28 mouse cellular contexts compared by ENCODE assay signal in genomic region chr19:38242314-38242852, GRCm38 (mm10). TPM values are rescaled to one million over a fixed set of nuclear protein-coding genes. Genes with fewer than 3 reads are reported as not detected.
DNase-seq lines count a peak whose midpoint lies in the region; ATAC-seq and TF ChIP-seq lines count a peak whose summit lies in the region.
"Had no signal": no experiment of that assay in that cellular context is flagged by ENCODE, and none has a peak within 500 bp of the region (broad histone marks: within the 10 kb centered on the region; RNA-seq: fewer than 3 reads in every experiment).

No protein-coding gene starts in this region.

- no peaks in the 10 kb centered on the region for H3K36me3 ChIP-seq in heart, adult 2 months (ENCODE audit: control insufficient read depth, insufficient read depth, low read length)
- no peaks in the 10 kb centered on the region for H3K36me3 ChIP-seq in intestine, embryonic 15.5 days
- H3K36me3 ChIP-seq in myocyte (ENCODE audit: control insufficient read depth, insufficient read depth) = no peaks in the 10 kb centered on the region
- H3K36me3 ChIP-seq in heart, embryonic 12.5 days = no peaks in the 10 kb centered on the region
- H3K36me3 ChIP-seq: embryonic facial prominence, embryonic 10.5 days; embryonic facial prominence, embryonic 13.5 days; forebrain, embryonic 12.5 days; forebrain, embryonic 15.5 days; heart, embryonic 13.5 days; hindbrain, embryonic 15.5 days had no signal

- H3K9ac ChIP-seq in heart, adult 2 months (ENCODE audit: low read depth, low read length) = no peak overlapping the region
- no peak overlapping the region for H3K9ac ChIP-seq in intestine, embryonic 15.5 days
- no peak overlapping the region for H3K9ac ChIP-seq in heart, embryonic 12.5 days
- H3K9ac ChIP-seq: embryonic facial prominence, embryonic 13.5 days; forebrain, embryonic 12.5 days; forebrain, embryonic 15.5 days; heart, embryonic 13.5 days; hindbrain, embryonic 15.5 days had no signal

- H3K4me2 ChIP-seq in intestine, embryonic 15.5 days (replicated peaks) = no peak overlapping the region
- H3K4me2 ChIP-seq in myocyte (ENCODE audit: low read depth) = no peak overlapping the region
- no peak overlapping the region for H3K4me2 ChIP-seq in heart, embryonic 12.5 days
- H3K4me2 ChIP-seq: embryonic facial prominence, embryonic 13.5 days; forebrain, embryonic 12.5 days; forebrain, embryonic 15.5 days; heart, embryonic 13.5 days; hindbrain, embryonic 15.5 days had no signal

- no peaks in the 10 kb centered on the region for H3K27me3 ChIP-seq in heart, adult 2 months (ENCODE audit: control insufficient read depth, insufficient read depth, low read length)
- H3K27me3 ChIP-seq in intestine, embryonic 15.5 days (replicated peaks) = no peaks in the 10 kb centered on the region
- peaks cover 14% of the 10 kb centered on the region for H3K27me3 ChIP-seq in myocyte (ENCODE audit: control insufficient read depth, insufficient read depth, insufficient read length)
- no peaks in the 10 kb centered on the region for H3K27me3 ChIP-seq in heart, embryonic 12.5 days (replicated peaks)
- H3K27me3 ChIP-seq: embryonic facial prominence, embryonic 13.5 days; forebrain, embryonic 12.5 days; forebrain, embryonic 15.5 days; heart, embryonic 13.5 days; hindbrain, embryonic 15.5 days had no signal

- H3K9me3 ChIP-seq in intestine, embryonic 15.5 days = no peaks in the 10 kb centered on the region
- H3K9me3 ChIP-seq in heart, embryonic 12.5 days (replicated peaks) = no peaks in the 10 kb centered on the region
- H3K9me3 ChIP-seq: embryonic facial prominence, embryonic 10.5 days; embryonic facial prominence, embryonic 13.5 days; forebrain, embryonic 12.5 days; forebrain, embryonic 15.5 days; heart, embryonic 13.5 days; hindbrain, embryonic 15.5 days had no signal

- 70% methylated on average over 8 of the region's 8 CpGs for WGBS in heart, adult 2 months
- WGBS in intestine, embryonic 15.5 days = 65% methylated on average over 8 of the region's 8 CpGs
- WGBS in heart, embryonic 12.5 days = 75% methylated on average over 8 of the region's 8 CpGs

- H3K4me3 ChIP-seq in heart, adult 2 months = no peak overlapping the region
- no peak overlapping the region for H3K4me3 ChIP-seq in intestine, embryonic 15.5 days (replicated peaks)
- H3K4me3 ChIP-seq in myocyte = no peak overlapping the region
- H3K4me3 ChIP-seq in heart, embryonic 12.5 days = no peak overlapping the region
- H3K4me3 ChIP-seq: embryonic facial prominence, embryonic 10.5 days; embryonic facial prominence, embryonic 13.5 days; erythroblast, embryonic 14.5 days; forebrain, embryonic 12.5 days; forebrain, embryonic 15.5 days; heart, embryonic 13.5 days; hindbrain, embryonic 15.5 days had no signal

- ATAC-seq in intestine, embryonic 15.5 days = peak; percentile 66
- ATAC-seq in heart, embryonic 12.5 days (ENCODE audit: insufficient number of reproducible peaks, low FRiP score) = no peak
- ATAC-seq: CD4-positive, CD25-positive, alpha-beta regulatory T cell, adult 4 months; forebrain, embryonic 15.5 days had no signal

- no peaks in the 10 kb centered on the region for H3K4me1 ChIP-seq in heart, adult 2 months (ENCODE audit: control insufficient read depth, insufficient read depth, low read length)
- H3K4me1 ChIP-seq in intestine, embryonic 15.5 days (replicated peaks) = 0 out of 2 replicates have a peak, but pooled peaks cover 3% of the 10 kb centered on the region
- peaks cover 4% of the 10 kb centered on the region; the same call in 1 of the 2 replicates for H3K4me1 ChIP-seq in heart, embryonic 12.5 days (replicated peaks)

- TF ChIP-seq CTCF in heart, adult 2 months (IDR thresholded peaks at IDR 0.05) = no peak

- TF ChIP-seq EP300 in heart, adult 2 months (IDR thresholded peaks at IDR 0.05; ENCODE audit: insufficient read depth, low read depth, low read length) = no peak

- H3ac ChIP-seq in myocyte (ENCODE audit: control insufficient read depth, insufficient read length) = no peak overlapping the region

- no peak for TF ChIP-seq POLR2A in heart, adult 2 months (IDR thresholded peaks at IDR 0.05; ENCODE audit: insufficient read depth, low read depth, low read length)
- TF ChIP-seq POLR2A in myocyte (IDR thresholded peaks at IDR 0.05; ENCODE audit: insufficient read length, low read depth) = no peak

- intact Hi-C loops in heart, adult 2 months (cut with DNase I) = no loop called here

- no peaks in the 10 kb centered on the region for H3K79me2 ChIP-seq in heart, adult 2 months (replicated peaks; ENCODE audit: control insufficient read depth, insufficient read depth, low read length)
- no peaks in the 10 kb centered on the region for H3K79me2 ChIP-seq in myocyte (ENCODE audit: control insufficient read depth, insufficient read depth)

- peak; percentile 11 for DNase-seq in heart, adult 11 months
- DNase-seq in heart, adult 2 months = no peak
- DNase-seq in left cerebral cortex, adult 11 months (ENCODE audit: low spot score) = no peak
- DNase-seq in gastrocnemius, postnatal 25 days = no peak
- DNase-seq: adrenal gland, adult 8-10 months; adrenal gland, postnatal 25 days; B cell, adult 2 months; cerebellum, adult 11-12 months; cerebellum, adult 8-10 months; cerebellum, postnatal 10 days; cerebellum, postnatal 36 days; embryo, embryonic 11 days; gastrocnemius, postnatal 36 days; heart, postnatal 14 days; heart, postnatal 4 days had no signal

- no peak overlapping the region for H3K27ac ChIP-seq in heart, adult 2 months
- H3K27ac ChIP-seq in intestine, embryonic 15.5 days = no peak overlapping the region
- no peak overlapping the region for H3K27ac ChIP-seq in heart, embryonic 12.5 days (ENCODE audit: poor library complexity, severe bottlenecking)
- H3K27ac ChIP-seq: embryonic facial prominence, embryonic 10.5 days; embryonic facial prominence, embryonic 13.5 days; forebrain, embryonic 12.5 days; forebrain, embryonic 15.5 days; heart, embryonic 13.5 days; hindbrain, embryonic 15.5 days had no signal

TF ChIP-seq in myocyte, 11 proteins besides CTCF, POLR2A, EP300 and RAD21:
- TF ChIP-seq MAX (IDR thresholded peaks at IDR 0.05; ENCODE audit: low read depth) = no peak
- no peak for TF ChIP-seq MYOG (IDR thresholded peaks at IDR 0.05; ENCODE audit: control insufficient read depth in 1 of 3, insufficient read depth in 1 of 3, insufficient read length in 2 of 3, low read depth in 2 of 3)
- no peak for TF ChIP-seq TCF3 (IDR thresholded peaks at IDR 0.05; ENCODE audit: insufficient read length, low read depth)
- peak; percentile 67; the same call in 1 of the 2 replicates for TF ChIP-seq CEBPB (IDR thresholded peaks at IDR 0.05; ENCODE audit: insufficient read depth, poor library complexity, severe bottlenecking)
- TF ChIP-seq USF1 (IDR thresholded peaks at IDR 0.05; ENCODE audit: low read depth) = no peak

RNA-seq across cellular contexts. Expression of gene Fra10ac1, which starts 18.4 kb away (rescaled TPM):
- total RNA-seq in heart, adult 2 months (2021) = 10 to 100 TPM; 12.2 to 12.9 TPM
- 4.7 and 5.6 TPM in 2 replicates for polyA plus RNA-seq in heart, adult 2 months (2012; rRNA removed)
- 32.5 and 34.9 TPM in 2 replicates for polyA plus RNA-seq in intestine, embryonic 15.5 days (2015; fragmentation: Nextera tagmentation; extraction: Ambion mirVana)
- 6.5 TPM for polyA plus RNA-seq in myocyte (2012; fragmentation: generic; extraction: Trizol)
- 30.2 and 31.7 TPM in 2 replicates for polyA plus RNA-seq in heart, embryonic 12.5 days (2016; fragmentation: Nextera tagmentation; extraction: Ambion mirVana)
- total RNA-seq in gastrocnemius, postnatal 25 days (2021) = 10 to 100 TPM; 11.4 to 12.1 TPM

RNA-seq across cellular contexts. Expression of gene Lgi1, which starts 22.0 kb away (rescaled TPM):
- total RNA-seq in heart, adult 2 months (2021) = 1 to 10 TPM; 2.2 to 4.6 TPM
- polyA plus RNA-seq in heart, adult 2 months (2012; rRNA removed) = 1.6 and 6.4 TPM in 2 replicates
- polyA plus RNA-seq in intestine, embryonic 15.5 days (2015; fragmentation: Nextera tagmentation; extraction: Ambion mirVana) = 0.40 and 0.64 TPM in 2 replicates
- not detected for polyA plus RNA-seq in myocyte (2012; fragmentation: generic; extraction: Trizol)
- not detected in 2 replicates for polyA plus RNA-seq in heart, embryonic 12.5 days (2016; fragmentation: Nextera tagmentation; extraction: Ambion mirVana)
- total RNA-seq in gastrocnemius, postnatal 25 days (2021) = 1 to 10 TPM in 1 of 2 experiments, under 1 TPM in 1; 0.78 to 4.0 TPM
- total RNA-seq: granulocyte monocyte progenitor cell, adult 5-6 weeks; MEL had no signal
- polyA plus RNA-seq: erythroblast, embryonic 14.5 days; heart, embryonic 13.5 days had no signal
